In the genomic region with DNA sequence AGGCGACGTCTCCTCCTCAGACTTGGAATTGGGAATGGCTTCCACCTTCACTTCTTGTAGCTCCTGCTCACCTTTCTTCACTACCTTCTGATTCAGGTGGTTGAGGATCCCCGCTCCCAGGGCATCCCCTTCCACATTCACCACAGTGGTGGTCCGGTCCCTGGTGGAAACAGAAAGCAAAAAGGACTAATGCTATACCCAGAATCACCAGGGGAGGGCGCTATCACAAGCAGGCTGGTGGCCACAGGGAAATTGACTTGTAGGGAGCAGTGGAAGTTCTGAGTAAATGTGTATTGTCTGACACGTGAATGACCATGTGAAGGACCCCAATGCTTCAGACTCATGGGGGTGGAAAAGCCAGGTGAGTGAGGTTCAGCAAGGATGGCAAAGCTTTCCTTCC, we compare ENCODE assay signal across 8 mouse cellular contexts. TPM values are rescaled to one million over a fixed set of nuclear protein-coding genes. Genes with fewer than 3 reads are reported as not detected.
DNase-seq lines count a peak whose midpoint lies in the region; ATAC-seq and TF ChIP-seq lines count a peak whose summit lies in the region.

No protein-coding gene starts in this region.

- no peak overlapping the region for H3K27ac ChIP-seq in kidney, embryonic 16.5 days (ENCODE audit: low read length)
- no peak overlapping the region for H3K27ac ChIP-seq in bone marrow, adult 2 months (ENCODE audit: control insufficient read depth, insufficient read depth, low read depth, low read length, poor library complexity)
- no peak overlapping the region for H3K27ac ChIP-seq in limb, embryonic 10.5 days

- WGBS in kidney, embryonic 16.5 days = 80% methylated on average over 6 of the region's 6 CpGs
- WGBS in bone marrow, adult 2 months = 77% methylated on average over 6 of the region's 6 CpGs
- WGBS in limb, embryonic 10.5 days = 75% methylated on average over 6 of the region's 6 CpGs

- peaks cover under 1% of the 10 kb centered on the region; the same call in 1 of the 2 replicates for H3K4me1 ChIP-seq in kidney, embryonic 16.5 days (ENCODE audit: insufficient read depth, low read length)
- H3K4me1 ChIP-seq in bone marrow, adult 2 months (ENCODE audit: control insufficient read depth, insufficient read depth, low read length) = no peaks in the 10 kb centered on the region
- H3K4me1 ChIP-seq in limb, embryonic 10.5 days = no peaks in the 10 kb centered on the region

- TF ChIP-seq POLR2A in bone marrow, adult 2 months (IDR thresholded peaks at IDR 0.05; ENCODE audit: borderline replicate concordance, control insufficient read depth, low read depth, low read length) = no peak

- peak; percentile 63 for TF ChIP-seq CTCF in bone marrow, adult 2 months (IDR thresholded peaks at IDR 0.05; ENCODE audit: control insufficient read depth, insufficient read depth, low read length)

- no peaks in the 10 kb centered on the region for H3K27me3 ChIP-seq in kidney, embryonic 16.5 days (ENCODE audit: insufficient read depth, low read length)
- H3K27me3 ChIP-seq in limb, embryonic 10.5 days (ENCODE audit: low read depth, poor library complexity, severe bottlenecking) = no peaks in the 10 kb centered on the region

- H3K4me3 ChIP-seq in kidney, embryonic 16.5 days (ENCODE audit: low read length) = no peak overlapping the region
- H3K4me3 ChIP-seq in bone marrow, adult 2 months (replicated peaks; ENCODE audit: control insufficient read depth, low read depth, low read length) = no peak overlapping the region
- H3K4me3 ChIP-seq in limb, embryonic 10.5 days = no peak overlapping the region

- H3K36me3 ChIP-seq in kidney, embryonic 16.5 days (ENCODE audit: insufficient read depth, low read length) = peaks cover 9% of the 10 kb centered on the region
- H3K36me3 ChIP-seq in limb, embryonic 10.5 days = peaks cover 40% of the 10 kb centered on the region

- peak; percentile 55 for DNase-seq in kidney, adult 18-20 months
- peak; percentile 46 for DNase-seq in ES-CJ7 (ENCODE audit: low read depth, low spot score)
- DNase-seq in frontal cortex, postnatal 36 days (ENCODE audit: low spot score in 2 of 2) = peak; percentile 40 to 43
- peak; percentile 53 for DNase-seq in limb, embryonic 10.5 days (ENCODE audit: low spot score)
- peak; percentile 31 to 68 for DNase-seq in spleen, postnatal 10 days (ENCODE audit: low spot score in 2 of 2)

- ATAC-seq in kidney, embryonic 16.5 days (ENCODE audit: low FRiP score, low TSS enrichment) = no peak
- ATAC-seq in megakaryocyte-erythroid progenitor cell, adult 5-6 weeks (replicated peaks; ENCODE audit: low FRiP score, low TSS enrichment, poor library complexity, severe bottlenecking) = no peak

- H3K9me3 ChIP-seq in kidney, embryonic 16.5 days (ENCODE audit: low read length) = no peaks in the 10 kb centered on the region
- no peaks in the 10 kb centered on the region for H3K9me3 ChIP-seq in limb, embryonic 10.5 days (replicated peaks)

- H3K4me2 ChIP-seq in kidney, embryonic 16.5 days (replicated peaks; ENCODE audit: low read depth, low read length) = no peak overlapping the region

- no peak overlapping the region for H3K9ac ChIP-seq in kidney, embryonic 16.5 days (replicated peaks; ENCODE audit: low read length)

RNA-seq across cellular contexts. Expression of a gene that starts 28.2 kb away (rescaled TPM):
- 9.4 and 9.8 TPM in 2 replicates for polyA plus RNA-seq in kidney, embryonic 16.5 days (2015; fragmentation: Nextera tagmentation; extraction: Ambion mirVana)
- polyA plus RNA-seq in bone marrow, adult 2 months (2011; ENCODE audit: insufficient read depth, insufficient read length, low replicate concordance, missing spikeins) = 0.92 and 1.9 TPM in 2 replicates
- polyA plus RNA-seq in limb, embryonic 10.5 days (2016; fragmentation: Nextera tagmentation; extraction: Ambion mirVana) = 11.1 and 11.9 TPM in 2 replicates
- total RNA-seq in megakaryocyte-erythroid progenitor cell, adult 5-6 weeks (2014; fragmentation: Nextera tagmentation) = 2.0 and 2.9 TPM in 2 replicates
- total RNA-seq in megakaryocyte-erythroid progenitor cell, adult 5-6 weeks (2017) = 1.4 and 2.1 TPM in 2 replicates

RNA-seq across cellular contexts. Expression of a gene that starts 55.1 kb away (rescaled TPM):
- 35.1 and 40.5 TPM in 2 replicates for polyA plus RNA-seq in kidney, embryonic 16.5 days (2015; fragmentation: Nextera tagmentation; extraction: Ambion mirVana)
- polyA plus RNA-seq in bone marrow, adult 2 months (2011; ENCODE audit: insufficient read depth, insufficient read length, low replicate concordance, missing spikeins) = 5.0 and 6.8 TPM in 2 replicates
- 43.7 and 50.8 TPM in 2 replicates for polyA plus RNA-seq in limb, embryonic 10.5 days (2016; fragmentation: Nextera tagmentation; extraction: Ambion mirVana)
- 22.6 and 22.7 TPM in 2 replicates for total RNA-seq in megakaryocyte-erythroid progenitor cell, adult 5-6 weeks (2014; fragmentation: Nextera tagmentation)
- total RNA-seq in megakaryocyte-erythroid progenitor cell, adult 5-6 weeks (2017) = 24.9 and 25.7 TPM in 2 replicates
